Mouse (Mus musculus): Measurements from ENCODE around the gene Saal1.

DNA sequence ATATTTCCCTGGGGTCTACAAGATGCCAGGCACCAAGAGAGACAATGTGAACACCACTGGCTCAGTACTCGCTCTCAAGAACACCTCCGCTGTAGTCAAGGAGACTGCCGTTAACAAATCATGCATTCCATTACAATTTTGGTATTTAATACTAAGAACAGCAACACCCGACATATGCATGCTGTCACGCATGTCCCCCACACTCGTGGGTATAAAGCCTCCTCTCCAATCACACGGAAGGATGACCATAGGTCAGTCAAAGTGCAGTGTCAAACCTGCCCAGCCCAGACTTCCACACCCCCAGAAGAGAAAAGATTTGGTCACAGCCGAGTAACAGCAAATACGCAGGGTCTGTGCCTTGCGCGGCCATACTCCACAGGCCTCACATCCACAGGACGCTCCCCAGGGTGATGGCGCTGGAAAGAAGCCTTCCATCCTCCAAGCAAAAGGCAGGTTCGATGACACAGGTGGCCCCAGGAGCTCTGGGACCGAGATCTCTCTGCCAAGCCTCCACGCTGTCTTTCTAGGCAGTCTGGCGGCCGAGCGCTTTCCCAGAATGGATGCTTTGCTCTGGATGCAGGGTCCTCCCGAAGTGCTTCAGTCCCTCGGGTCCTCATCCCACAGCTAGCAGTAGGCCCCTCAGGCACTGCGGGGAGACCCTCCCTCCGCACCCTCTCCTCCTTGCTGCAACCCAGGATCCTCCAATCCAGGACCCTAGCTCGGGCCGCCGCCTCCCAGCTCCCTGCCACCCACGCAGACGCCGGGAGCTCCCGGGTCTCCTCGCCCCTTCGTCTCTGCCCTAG lies 71.4 kb downstream of the Saal1 start:
- TF ChIP-seq CTCF (IDR thresholded peaks at IDR 0.05; ENCODE audit: extremely low read depth, insufficient read depth, insufficient read length, insufficient replicate concordance) (no peak), POLR2A (IDR thresholded peaks at IDR 0.05; ENCODE audit: low read depth, low read length) (no peak)
